Mouse (Mus musculus) large intestine, adult 2 months (tissue): ENCODE results near the gene BC034090. TPM values are rescaled to one million over a fixed set of nuclear protein-coding genes. Genes with fewer than 3 reads are reported as not detected.

ENCODE experiments used
- polyA plus RNA-seq: library from polyadenylated mRNA; depleted of rRNA; stranded (reverse); fragments of >200 nt; gene quantifications from 2 replicates; pipeline ENCODE4 v1.2.3, GENCODE M21; 2012; rRNA removed

Gene BC034090
- polyA plus RNA-seq, 1 experiment, result 2.4 TPM

Other genes with a start within 250 kb of the BC034090 start
- 25.3 and 39.5 TPM in 2 replicates for gene Ier5, start 144.8 kb downstream of the BC034090 start, polyA plus RNA-seq
- gene Mr1, start 97.6 kb downstream of the BC034090 start, polyA plus RNA-seq, result 1.1 and 2.0 TPM in 2 replicates
- 20.4 and 27.0 TPM in 2 replicates for gene Stx6, start 85.7 kb downstream of the BC034090 start, polyA plus RNA-seq
- 5.0 and 10.8 TPM in 2 replicates for gene Xpr1, start 173.0 kb upstream of the BC034090 start, polyA plus RNA-seq